In genomic region chr13:21495080-21495479, GRCm38 (mm10) we compare ENCODE assay signal across 11 mouse cellular contexts. TPM values are rescaled to one million over a fixed set of nuclear protein-coding genes. Genes with fewer than 3 reads are reported as not detected.
DNase-seq lines count a peak whose midpoint lies in the region; ATAC-seq and TF ChIP-seq lines count a peak whose summit lies in the region.
"Had no signal": no experiment of that assay in that cellular context is flagged by ENCODE, and none has a peak within 500 bp of the region (broad histone marks: within the 10 kb centered on the region; RNA-seq: fewer than 3 reads in every experiment).

Gene AK157302 (plus strand): TSS chr13:21495223.

- no peaks in the 10 kb centered on the region for H3K4me1 ChIP-seq in heart, embryonic 10.5 days
- no peaks in the 10 kb centered on the region for H3K4me1 ChIP-seq in forebrain, embryonic 13.5 days
- H3K4me1 ChIP-seq in thymus, adult 2 months (replicated peaks; ENCODE audit: control insufficient read depth, insufficient read depth, low read length) = no peaks in the 10 kb centered on the region
- H3K4me1 ChIP-seq: embryonic facial prominence, embryonic 10.5 days; neural tube, embryonic 15.5 days had no signal

- H3K9me3 ChIP-seq in heart, embryonic 10.5 days = no peaks in the 10 kb centered on the region
- H3K9me3 ChIP-seq in forebrain, embryonic 13.5 days (replicated peaks) = no peaks in the 10 kb centered on the region
- H3K9me3 ChIP-seq: embryonic facial prominence, embryonic 10.5 days; neural tube, embryonic 15.5 days had no signal

- H3K4me2 ChIP-seq in forebrain, embryonic 13.5 days = no peak within 1 kb of the TSS
- H3K4me2 ChIP-seq: neural tube, embryonic 15.5 days had no signal

- no peak for TF ChIP-seq CTCF in thymus, adult 2 months (IDR thresholded peaks at IDR 0.05; ENCODE audit: borderline replicate concordance, control insufficient read depth, extremely low read depth, insufficient read depth, low read length, poor library complexity)

- WGBS in heart, embryonic 10.5 days = 92% methylated on average over 21 of the region's 21 CpGs
- WGBS in forebrain, embryonic 13.5 days = 95% methylated on average over 21 of the region's 21 CpGs
- WGBS in thymus, adult 2 months = 97% methylated on average over 21 of the region's 21 CpGs

- peak; percentile 89 for DNase-seq in heart, adult 11 months
- DNase-seq in heart, embryonic 10.5 days (ENCODE audit: low spot score) = no peak
- peak; percentile 9 for DNase-seq in thymus, postnatal 14 days
- DNase-seq in thymus, postnatal 0 days (ENCODE audit: low spot score) = no peak
- DNase-seq in heart, postnatal 25 days (ENCODE audit: low spot score) = no peak
- no peak for DNase-seq in thymus, adult 2 months

- no peak for TF ChIP-seq POLR2A in thymus, adult 2 months (IDR thresholded peaks at IDR 0.05; ENCODE audit: control insufficient read depth, extremely low read depth, insufficient read depth, low read length, poor library complexity)

- no peaks in the 10 kb centered on the region for H3K27me3 ChIP-seq in heart, embryonic 10.5 days (ENCODE audit: insufficient read depth, poor library complexity, severe bottlenecking)
- H3K27me3 ChIP-seq in forebrain, embryonic 13.5 days = no peaks in the 10 kb centered on the region
- no peaks in the 10 kb centered on the region for H3K27me3 ChIP-seq in thymus, adult 2 months (ENCODE audit: control insufficient read depth, insufficient read depth, low read length)
- H3K27me3 ChIP-seq: neural tube, embryonic 15.5 days had no signal

- H3K9ac ChIP-seq in forebrain, embryonic 13.5 days = no peak within 1 kb of the TSS
- H3K9ac ChIP-seq: neural tube, embryonic 15.5 days had no signal

- intact Hi-C loops in heart, postnatal 25 days (cut with DNase I) = no loop called here

- H3K27ac ChIP-seq in heart, embryonic 10.5 days = no peak within 1 kb of the TSS
- H3K27ac ChIP-seq in forebrain, embryonic 13.5 days = no peak within 1 kb of the TSS
- no peak within 1 kb of the TSS for H3K27ac ChIP-seq in thymus, adult 2 months (ENCODE audit: control insufficient read depth, insufficient read depth, low read length)
- H3K27ac ChIP-seq: embryonic facial prominence, embryonic 10.5 days; neural tube, embryonic 15.5 days had no signal

- no peaks in the 10 kb centered on the region for H3K36me3 ChIP-seq in heart, embryonic 10.5 days
- H3K36me3 ChIP-seq in forebrain, embryonic 13.5 days (ENCODE audit: poor library complexity, severe bottlenecking) = no peaks in the 10 kb centered on the region
- H3K36me3 ChIP-seq in thymus, adult 2 months (ENCODE audit: control insufficient read depth, insufficient read depth, low read length) = no peaks in the 10 kb centered on the region
- H3K36me3 ChIP-seq: embryonic facial prominence, embryonic 10.5 days; neural tube, embryonic 15.5 days had no signal

- H3K4me3 ChIP-seq in heart, embryonic 10.5 days = no peak within 1 kb of the TSS
- no peak within 1 kb of the TSS for H3K4me3 ChIP-seq in forebrain, embryonic 13.5 days
- no peak within 1 kb of the TSS for H3K4me3 ChIP-seq in thymus, adult 2 months (ENCODE audit: control insufficient read depth, insufficient read depth, low read length)
- H3K4me3 ChIP-seq: embryonic facial prominence, embryonic 10.5 days; neural tube, embryonic 15.5 days had no signal

- no peak for ATAC-seq in forebrain, embryonic 13.5 days
- no peak for ATAC-seq in CD4-positive, CD25-positive, alpha-beta regulatory T cell, adult 4 months

RNA-seq across cellular contexts. Expression of gene AK157302, which starts in this region (rescaled TPM):
- 0.21 and 0.53 TPM in 2 replicates for polyA plus RNA-seq in heart, embryonic 10.5 days (2016; fragmentation: Nextera tagmentation; extraction: Ambion mirVana)
- polyA plus RNA-seq in thymus, postnatal 0 days (2015; fragmentation: Nextera tagmentation; extraction: Ambion mirVana) = 0.22 TPM in 2 replicates
- total RNA-seq in heart, postnatal 25 days (2021) = 10 to 100 TPM; 26.8 TPM
- polyA plus RNA-seq in forebrain, embryonic 13.5 days (2015; fragmentation: Nextera tagmentation; extraction: Ambion mirVana) = 0.21 and 0.54 TPM in 2 replicates
- under 1 TPM; 0.51 to 0.95 TPM for polyA plus RNA-seq in CD4-positive, CD25-positive, alpha-beta regulatory T cell, adult 4 months (2017; shearing (Covaris generic))
- 0.07 and 0.09 TPM in 2 replicates for polyA plus RNA-seq in thymus, adult 2 months (2012; rRNA removed)
- polyA plus RNA-seq: embryonic facial prominence, embryonic 10.5 days; liver, adult 2 months had no signal

Comparison
In these comparisons a context has a peak if more than half of its experiments do, and no peak if none do; other contexts are left out.
1. DNase-seq: peak in heart, adult 11 months (single experiment) and thymus, postnatal 14 days (single experiment); none in heart, embryonic 10.5 days (single experiment), thymus, postnatal 0 days (single experiment), heart, postnatal 25 days (single experiment) and thymus, adult 2 months (single experiment).